Mouse (Mus musculus) MEL (cell line): ENCODE data around the gene Lad1. TPM values are rescaled to one million over a fixed set of nuclear protein-coding genes. Genes with fewer than 3 reads are reported as not detected.

Experiments
- DNase-seq: peaks from one replicate; pipeline ENCODE4 v3.0.0; 2011; ENCODE audit warnings: low read depth, low spot score
- H3K27ac ChIP-seq: 2 replicates; pipeline ENCODE4 v1.5.1; 2012; ENCODE audit warnings: low read depth, mild to moderate bottlenecking, control low read depth, low read length, moderate library complexity; ENCODE audit not compliant: control insufficient read depth
- H3K27me3 ChIP-seq, 2 experiments: fragments of 150-350 bp in 1 of 2; sonication (generic) in 1 of 2; 2 replicates each; pipeline ENCODE4 v1.6.1; 2012; ENCODE audit warnings: low read length in 2 of 2, mild to moderate bottlenecking in 2 of 2, improper control_type of control experiment in 1 of 2, moderate library complexity in 1 of 2; ENCODE audit not compliant: insufficient read depth in 2 of 2, control insufficient read depth in 1 of 2
- H3K36me3 ChIP-seq, 2 experiments: 2 replicates each; pipeline ENCODE4 v1.6.1; 2012 to 2014; ENCODE audit warnings: low read length in 2 of 2, improper control_type of control experiment in 1 of 2, inconsistent platforms in 1 of 2, mild to moderate bottlenecking in 1 of 2; ENCODE audit not compliant: insufficient read depth in 2 of 2, control insufficient read depth in 1 of 2
- H3K4me1 ChIP-seq, 2 experiments: fragments of 150-350 bp in 1 of 2; sonication (generic) in 1 of 2; 2 replicates each; pipeline ENCODE4 v1.6.1; 2012; ENCODE audit warnings: low read length in 2 of 2, improper control_type of control experiment in 1 of 2, mild to moderate bottlenecking in 1 of 2; ENCODE audit not compliant: insufficient read depth in 2 of 2, control insufficient read depth in 1 of 2
- H3K4me3 ChIP-seq, 2 experiments: fragments of 150-350 bp in 1 of 2; sonication (generic) in 1 of 2; 2 replicates each; pipeline ENCODE4 v1.5.1; 2012; ENCODE audit warnings: low read depth in 2 of 2, low read length in 2 of 2, mild to moderate bottlenecking in 2 of 2, moderate library complexity in 2 of 2, control low read depth in 1 of 2, improper control_type of control experiment in 1 of 2; ENCODE audit not compliant: control insufficient read depth in 1 of 2, insufficient read depth in 1 of 2
- H3K79me2 ChIP-seq: 2 replicates; pipeline ENCODE4 v1.6.1; 2012; ENCODE audit warnings: mild to moderate bottlenecking, low read length, moderate library complexity; ENCODE audit not compliant: control insufficient read depth, poor library complexity, insufficient read depth
- H3K9ac ChIP-seq: 2 replicates; pipeline ENCODE4 v1.6.1; 2012; ENCODE audit warnings: low read depth, mild to moderate bottlenecking, control low read depth, low read length, moderate library complexity; ENCODE audit not compliant: control insufficient read depth, poor library complexity, severe bottlenecking
- H3K9me3 ChIP-seq: fragments of 150-350 bp; sonication (generic); replicated peaks from 2 replicates; pipeline ENCODE4 v1.6.1; 2012; ENCODE audit warnings: mild to moderate bottlenecking, low read length, improper control_type of control experiment, moderate library complexity; ENCODE audit not compliant: insufficient read depth
- BHLHE40 ChIP-seq: IDR thresholded peaks from 2 replicates; pipeline ENCODE4 v1.6.1; 2012; ENCODE audit warnings: low read depth, mild to moderate bottlenecking, inconsistent platforms, low read length, improper control_type of control experiment, borderline replicate concordance
- CHD1 ChIP-seq: IDR thresholded peaks from 2 replicates; pipeline ENCODE4 v1.6.1; 2012; ENCODE audit warnings: low read depth, mild to moderate bottlenecking, inconsistent platforms, low read length, improper control_type of control experiment
- CHD2 ChIP-seq: IDR thresholded peaks from 2 replicates; pipeline ENCODE4 v1.6.1; 2011; ENCODE audit warnings: low read length, improper control_type of control experiment
- CTCF ChIP-seq, 3 experiments: IDR thresholded peaks in 2 of 3; conservative IDR thresholded peaks in 1 of 3; 2 replicates each; pipeline ENCODE4 v1.5.1; 2011 to 2012; ENCODE audit warnings: low read length in 3 of 3, low read depth in 2 of 3, mild to moderate bottlenecking in 2 of 3, improper control_type of control experiment in 1 of 3, inconsistent platforms in 1 of 3, mixed read lengths in 1 of 3, moderate library complexity in 1 of 3; ENCODE audit not compliant: control insufficient read depth in 1 of 3, insufficient read depth in 1 of 3, poor library complexity in 1 of 3, severe bottlenecking in 1 of 3
- ELF1 ChIP-seq: IDR thresholded peaks from 2 replicates; pipeline ENCODE4 v1.6.1; 2014; ENCODE audit warnings: low read depth, mild to moderate bottlenecking, inconsistent platforms, low read length, improper control_type of control experiment, moderate library complexity
- ETS1 ChIP-seq: IDR thresholded peaks from 2 replicates; pipeline ENCODE4 v1.6.1; 2012; ENCODE audit warnings: low read depth, mild to moderate bottlenecking, inconsistent platforms, low read length, improper control_type of control experiment, moderate library complexity
- GABPA ChIP-seq: IDR thresholded peaks from 2 replicates; pipeline ENCODE4 v1.6.1; 2012; ENCODE audit warnings: low read depth, mild to moderate bottlenecking, inconsistent platforms, low read length, improper control_type of control experiment, moderate library complexity
- GATA1 ChIP-seq: IDR thresholded peaks from 2 replicates; pipeline ENCODE4 v1.6.1; 2011; ENCODE audit warnings: low read depth, low read length, improper control_type of control experiment
- HCFC1 ChIP-seq: IDR thresholded peaks from 2 replicates; pipeline ENCODE4 v1.6.1; 2012; ENCODE audit warnings: low read depth, mild to moderate bottlenecking, inconsistent platforms, low read length, improper control_type of control experiment, moderate library complexity
- KAT2A ChIP-seq: conservative IDR thresholded peaks from 2 replicates; pipeline ENCODE4 v1.6.1; 2012; ENCODE audit warnings: low read depth, low read length, improper control_type of control experiment, inconsistent platforms
- MAFK ChIP-seq: IDR thresholded peaks from 2 replicates; pipeline ENCODE4 v1.6.1; 2011; ENCODE audit warnings: low read depth, mild to moderate bottlenecking, low read length, improper control_type of control experiment, borderline replicate concordance
- MAX ChIP-seq: IDR thresholded peaks from 2 replicates; pipeline ENCODE4 v1.6.1; 2011; ENCODE audit warnings: low read length, improper control_type of control experiment
- MAZ ChIP-seq: IDR thresholded peaks from 2 replicates; pipeline ENCODE4 v1.6.1; 2012; ENCODE audit warnings: low read depth, mild to moderate bottlenecking, inconsistent platforms, low read length, improper control_type of control experiment
- MEF2A ChIP-seq: IDR thresholded peaks from 2 replicates; pipeline ENCODE4 v1.6.1; 2014; ENCODE audit warnings: low read depth, mild to moderate bottlenecking, inconsistent platforms, low read length, improper control_type of control experiment; ENCODE audit not compliant: poor library complexity, insufficient replicate concordance, severe bottlenecking; ENCODE audit errors: extremely low read depth
- MYB ChIP-seq: IDR thresholded peaks from 2 replicates; pipeline ENCODE4 v1.6.1; 2011; ENCODE audit warnings: mild to moderate bottlenecking, low read depth, low read length, improper control_type of control experiment
- MYC ChIP-seq: IDR thresholded peaks from 2 replicates; pipeline ENCODE4 v1.6.1; 2011; ENCODE audit warnings: low read depth, mild to moderate bottlenecking, low read length, improper control_type of control experiment, moderate library complexity
- NELFE ChIP-seq: IDR thresholded peaks from 2 replicates; pipeline ENCODE4 v1.6.1; 2011; ENCODE audit warnings: low read depth, low read length, improper control_type of control experiment
- NRF1 ChIP-seq: IDR thresholded peaks from 2 replicates; pipeline ENCODE4 v1.6.1; 2014; ENCODE audit warnings: low read depth, mild to moderate bottlenecking, inconsistent platforms, low read length, improper control_type of control experiment, moderate library complexity; ENCODE audit not compliant: poor library complexity, insufficient read depth, severe bottlenecking
- POLR2A ChIP-seq, 2 experiments: IDR thresholded peaks; 2 replicates each; pipeline ENCODE4 v1.6.1; 2011 to 2012; ENCODE audit warnings: low read length in 2 of 2, mild to moderate bottlenecking in 2 of 2, control low read depth in 1 of 2, improper control_type of control experiment in 1 of 2, low read depth in 1 of 2, moderate library complexity in 1 of 2; ENCODE audit not compliant: control insufficient read depth in 1 of 2, insufficient read depth in 1 of 2, poor library complexity in 1 of 2
- POLR2AphosphoS2 ChIP-seq: IDR thresholded peaks from 2 replicates; pipeline ENCODE4 v1.6.1; 2011; ENCODE audit warnings: low read length, improper control_type of control experiment
- RCOR1 ChIP-seq: IDR thresholded peaks from 2 replicates; pipeline ENCODE4 v1.6.1; 2012; ENCODE audit warnings: low read depth, mild to moderate bottlenecking, inconsistent platforms, low read length, improper control_type of control experiment
- SIN3A ChIP-seq: IDR thresholded peaks from 2 replicates; pipeline ENCODE4 v1.6.1; 2012; ENCODE audit warnings: low read length, improper control_type of control experiment, inconsistent platforms
- TAL1 ChIP-seq: IDR thresholded peaks from 2 replicates; pipeline ENCODE4 v1.6.1; 2012; ENCODE audit warnings: mild to moderate bottlenecking, inconsistent platforms, low read length, moderate library complexity, mixed read lengths
- TBP ChIP-seq: IDR thresholded peaks from 2 replicates; pipeline ENCODE4 v1.8.0; 2011; ENCODE audit warnings: low read depth, low read length, improper control_type of control experiment
- TCF12 ChIP-seq: IDR thresholded peaks from 2 replicates; pipeline ENCODE4 v1.6.1; 2014; ENCODE audit warnings: low read depth, mild to moderate bottlenecking, inconsistent platforms, low read length, improper control_type of control experiment, moderate library complexity
- USF1 ChIP-seq: IDR thresholded peaks from 2 replicates; pipeline ENCODE4 v1.6.1; 2014; ENCODE audit warnings: low read depth, mild to moderate bottlenecking, inconsistent platforms, low read length, improper control_type of control experiment, moderate library complexity
- USF2 ChIP-seq, 2 experiments: IDR thresholded peaks; 2 replicates each; pipeline ENCODE4 v1.6.1; 2011 to 2012; ENCODE audit warnings: improper control_type of control experiment in 2 of 2, low read length in 2 of 2, borderline replicate concordance in 1 of 2, inconsistent platforms in 1 of 2, low read depth in 1 of 2, mild to moderate bottlenecking in 1 of 2; ENCODE audit not compliant: insufficient read depth in 1 of 2
- ZC3H11A ChIP-seq: IDR thresholded peaks from 2 replicates; pipeline ENCODE4 v1.6.1; 2012; ENCODE audit warnings: low read depth, mild to moderate bottlenecking, inconsistent platforms, low read length, improper control_type of control experiment
- ZMIZ1 ChIP-seq: IDR thresholded peaks from 2 replicates; pipeline ENCODE4 v1.6.1; 2012; ENCODE audit warnings: low read depth, mild to moderate bottlenecking, inconsistent platforms, low read length, improper control_type of control experiment, moderate library complexity
- ZNF384 ChIP-seq: IDR thresholded peaks from 2 replicates; pipeline ENCODE4 v1.6.1; 2012; ENCODE audit warnings: low read depth, mild to moderate bottlenecking, inconsistent platforms, low read length, improper control_type of control experiment
- polyA plus RNA-seq, 2 experiments: library from polyadenylated mRNA; stranded (reverse) in 1 of 2; unstranded in 1 of 2; fragments of >175 nt in 1 of 2; fragments of >200 nt in 1 of 2; gene quantifications; 2 replicates each; pipeline versions ENCODE4 v1.2.1 to v1.2.4; 2012; ENCODE audit warnings: low replicate concordance in 2 of 2, low read depth in 1 of 2; ENCODE audit not compliant: insufficient read length in 2 of 2, insufficient read depth in 1 of 2, missing spikeins in 1 of 2
- total RNA-seq: library from RNA; depleted of rRNA; stranded (reverse); fragments of 300-350 nt; gene quantifications from 2 replicates; pipeline ENCODE4 v1.2.3, GENCODE M21; 2012

Gene Lad1
- total and polyA plus RNA-seq, 3 experiments = not detected

- Histone ChIP-seq H3K79me2 (no peaks in the 10 kb centered on the region), H3K27ac (no peak overlapping the region), H3K9me3 (no peaks in the 10 kb centered on the region), H3K4me1 (peaks cover 0 to 8% of the 10 kb centered on the region in 2 experiments; a peak in 1 of 4 replicates), H3K4me3 (no peak overlapping the region), H3K36me3 (peaks cover 0 to 3% of the 10 kb centered on the region in 2 experiments; a peak in 1 of 4 replicates), H3K27me3 (peaks cover 0 to 1% of the 10 kb centered on the region in 2 experiments; a peak in 1 of 4 replicates), H3K9ac (no peak overlapping the region)
- TF ChIP-seq BHLHE40 = no peak
- TF ChIP-seq KAT2A = no peak
- TF ChIP-seq RCOR1 = no peak
- no peak for TF ChIP-seq GABPA
- TF ChIP-seq USF2 (IDR thresholded peaks at IDR 0.05; ENCODE audit: borderline replicate concordance in 1 of 2, insufficient read depth in 1 of 2, low read depth in 1 of 2, low read length in 2 of 2) = no peak
- no peak for TF ChIP-seq ZMIZ1
- no peak for TF ChIP-seq USF1
- TF ChIP-seq ELF1 = no peak
- TF ChIP-seq ZC3H11A = no peak
- no peak for TF ChIP-seq NELFE
- no peak for TF ChIP-seq NRF1
- no peak for TF ChIP-seq ZNF384
- TF ChIP-seq MEF2A = no peak
- no peak for TF ChIP-seq GATA1
- no peak for TF ChIP-seq POLR2AphosphoS2
- no peak for TF ChIP-seq MAX
- TF ChIP-seq ETS1 = no peak
- TF ChIP-seq HCFC1 = no peak
- no peak for DNase-seq
Measured at GRCm38 (mm10) chr1:135846632-135847031, 28.2 kb downstream of the Lad1 start.

- no peaks in the 10 kb centered on the region for H3K9me3 ChIP-seq
- H3K36me3 ChIP-seq = peaks cover 0 to 3% of the 10 kb centered on the region in 2 experiments; a peak in 1 of 4 replicates
- H3K27ac ChIP-seq = no peak overlapping the region
- H3K4me1 ChIP-seq = peaks cover 0 to 8% of the 10 kb centered on the region in 2 experiments; a peak in 1 of 4 replicates
- H3K9ac ChIP-seq = no peak overlapping the region
- no peaks in the 10 kb centered on the region for H3K79me2 ChIP-seq
- peak overlapping the region in 1 of 2 experiments; percentile 34; a peak in 1 of 4 replicates for H3K4me3 ChIP-seq
- peak; percentile 82 for DNase-seq
- peaks cover 0 to 1% of the 10 kb centered on the region in 2 experiments; a peak in 1 of 4 replicates for H3K27me3 ChIP-seq
- TF ChIP-seq MAX = no peak
- TF ChIP-seq POLR2A (IDR thresholded peaks at IDR 0.05; ENCODE audit: control insufficient read depth in 1 of 2, insufficient read depth in 1 of 2, low read depth in 1 of 2, low read length in 2 of 2, poor library complexity in 1 of 2) = no peak
- no peak for TF ChIP-seq CHD2
- no peak for TF ChIP-seq MAFK
- peak; percentile 32; the same call in 1 of the 2 replicates for TF ChIP-seq TCF12
- TF ChIP-seq TAL1 = no peak
- TF ChIP-seq GATA1 = 0 out of 2 replicates have a peak, but pooled peaks have one; percentile 3
- TF ChIP-seq SIN3A = no peak
- no peak for TF ChIP-seq GABPA
- TF ChIP-seq CHD1 = no peak
- no peak for TF ChIP-seq KAT2A
- TF ChIP-seq POLR2AphosphoS2 = no peak
- TF ChIP-seq BHLHE40 = no peak
- no peak for TF ChIP-seq NELFE
- TF ChIP-seq MYC = no peak
- TF ChIP-seq MEF2A = no peak
- TF ChIP-seq ETS1 = no peak
- TF ChIP-seq ZMIZ1 = no peak
- no peak for TF ChIP-seq MYB
- TF ChIP-seq MAZ = no peak
- TF ChIP-seq ZC3H11A = 0 out of 2 replicates have a peak, but pooled peaks have one; percentile 1
- no peak for TF ChIP-seq ELF1
- peak; percentile 76 to 79 (median 76) for TF ChIP-seq CTCF (IDR thresholded peaks at IDR 0.05 in 2 of 3, conservative IDR thresholded peaks at IDR 0.05 in 1 of 3; ENCODE audit: control insufficient read depth in 1 of 3, insufficient read depth in 1 of 3, low read depth in 2 of 3, low read length in 3 of 3, poor library complexity in 1 of 3, severe bottlenecking in 1 of 3)
- TF ChIP-seq HCFC1 = no peak
- TF ChIP-seq TBP = 0 out of 2 replicates have a peak, but pooled peaks have one; percentile 27
Measured at GRCm38 (mm10) chr1:135847139-135847562, 28.8 kb downstream of the Lad1 start.
